Mouse (Mus musculus) adrenal gland, adult (tissue): ENCODE data around the gene Camsap3.

ENCODE experiments used
- DNase-seq, 2 experiments: peaks; one replicate each; pipeline ENCODE4 v3.0.0; 2022 to 2023; ENCODE audit warnings: low spot score in 1 of 2; ENCODE audit not compliant: inconsistent age in 2 of 2

The Camsap3 gene

DNA sequence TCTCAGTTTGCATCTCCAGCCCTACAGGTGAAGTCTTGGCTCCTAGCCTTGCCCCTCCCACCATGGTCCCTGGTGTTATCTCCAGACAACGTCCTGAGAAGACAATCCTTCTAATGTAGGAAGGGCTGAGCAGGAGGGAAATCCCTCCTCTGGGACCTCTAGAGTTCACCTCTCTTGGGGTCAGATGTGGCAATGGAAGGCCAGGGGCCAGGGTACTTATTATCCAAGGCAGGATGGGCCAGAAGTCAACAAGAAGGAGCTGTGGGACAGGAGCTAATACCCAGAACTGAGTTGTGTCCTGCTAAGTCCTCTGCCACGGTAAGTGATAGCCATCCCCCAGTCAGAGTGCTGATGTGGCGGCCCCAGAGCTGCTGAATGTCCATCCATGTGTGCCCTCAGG is 68.4 kb downstream of the Camsap3 start, which contains the start of gene Retn:
Gene Retn (plus strand): TSS at position 245 of the 400 bp plus-strand sequence.
- peak in 1 of 2 experiments; percentile 55 for DNase-seq

DNA sequence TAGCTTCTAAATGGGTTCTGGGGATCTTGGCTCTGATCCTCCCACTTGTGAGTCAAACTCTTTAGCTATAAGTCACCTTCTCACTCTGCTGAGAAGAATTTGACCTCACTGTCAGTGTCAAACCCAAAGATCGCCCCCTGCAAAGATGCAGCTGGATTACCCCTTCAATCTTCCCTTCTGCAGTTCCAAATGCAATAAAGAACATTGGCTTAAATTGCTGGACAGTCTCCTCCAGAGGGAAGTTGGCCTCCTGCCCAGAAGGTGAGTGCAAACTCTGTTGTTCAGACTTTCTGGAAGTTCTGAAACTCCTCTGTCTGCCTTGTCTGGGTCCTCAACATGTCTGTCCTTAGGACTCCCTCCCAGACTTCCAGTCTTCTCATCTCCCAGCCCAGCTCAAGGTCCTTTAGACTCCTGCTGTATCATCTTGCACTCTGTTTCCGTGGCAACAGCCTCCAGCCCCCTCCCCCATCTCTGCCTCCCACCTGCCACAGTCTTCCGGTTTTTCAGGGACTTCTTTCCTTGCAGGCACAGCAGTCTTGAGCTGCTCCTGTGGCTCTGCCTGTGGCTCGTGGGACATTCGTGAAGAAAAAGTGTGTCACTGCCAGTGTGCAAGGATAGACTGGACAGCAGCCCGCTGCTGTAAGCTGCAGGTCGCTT is 69.8 kb downstream of the Camsap3 start:
- DNase-seq: no peak
